Comparison of ENCODE assay signal across 8 mouse cellular contexts in genomic region chr13:49021693-49022092, GRCm38 (mm10). TPM values are rescaled to one million over a fixed set of nuclear protein-coding genes. Genes with fewer than 3 reads are reported as not detected.
A peak's percentile ranks its signal among the peaks of the same experiment; 100 is the strongest.
DNase-seq lines count a peak whose midpoint lies in the region; ATAC-seq and TF ChIP-seq lines count a peak whose summit lies in the region.

No protein-coding gene starts in this region.

- no peaks in the 10 kb centered on the region for H3K9me3 ChIP-seq in intestine, postnatal 0 days (ENCODE audit: control insufficient read depth)
- 0 out of 2 replicates have a peak, but pooled peaks cover 6% of the 10 kb centered on the region for H3K9me3 ChIP-seq in intestine, embryonic 16.5 days (ENCODE audit: control insufficient read depth, low read length)
- H3K9me3 ChIP-seq in forebrain, embryonic 13.5 days (replicated peaks) = peaks cover 8% of the 10 kb centered on the region; the same call in 1 of the 2 replicates
- peaks cover 4% of the 10 kb centered on the region; the same call in 1 of the 2 replicates for H3K9me3 ChIP-seq in midbrain, embryonic 11.5 days (ENCODE audit: control insufficient read depth, low read length)

- TF ChIP-seq POLR2A in liver, adult 2 months (IDR thresholded peaks at IDR 0.05; ENCODE audit: extremely low read depth, insufficient read depth, low read length) = no peak

- TF ChIP-seq CTCF in intestine, postnatal 0 days (IDR thresholded peaks at IDR 0.05; ENCODE audit: low read depth) = peak; percentile 68
- peak; percentile 62; the same call in 1 of the 2 replicates for TF ChIP-seq CTCF in liver, adult 2 months (IDR thresholded peaks at IDR 0.05; ENCODE audit: low read depth, low read length)

- H3K4me3 ChIP-seq in intestine, postnatal 0 days (ENCODE audit: low read depth, low read length) = no peak overlapping the region
- no peak overlapping the region for H3K4me3 ChIP-seq in intestine, embryonic 16.5 days (ENCODE audit: low read length)
- H3K4me3 ChIP-seq in liver, adult 2 months (ENCODE audit: insufficient read depth, low read depth, low read length) = no peak overlapping the region
- no peak overlapping the region for H3K4me3 ChIP-seq in forebrain, embryonic 13.5 days
- H3K4me3 ChIP-seq in midbrain, embryonic 11.5 days (ENCODE audit: low read depth, low read length) = no peak overlapping the region

- no peaks in the 10 kb centered on the region for H3K36me3 ChIP-seq in intestine, postnatal 0 days (ENCODE audit: control insufficient read depth, insufficient read depth)
- no peaks in the 10 kb centered on the region for H3K36me3 ChIP-seq in intestine, embryonic 16.5 days (ENCODE audit: control insufficient read depth, insufficient read depth, low read length)
- H3K36me3 ChIP-seq in liver, adult 2 months (ENCODE audit: control insufficient read depth, insufficient read depth, low read length) = no peaks in the 10 kb centered on the region
- H3K36me3 ChIP-seq in forebrain, embryonic 13.5 days (ENCODE audit: poor library complexity, severe bottlenecking) = no peaks in the 10 kb centered on the region
- no peaks in the 10 kb centered on the region for H3K36me3 ChIP-seq in midbrain, embryonic 11.5 days (ENCODE audit: control insufficient read depth, insufficient read depth, low read length)

- H3K4me1 ChIP-seq in intestine, postnatal 0 days (replicated peaks; ENCODE audit: control insufficient read depth, insufficient read depth, low read length) = no peaks in the 10 kb centered on the region
- H3K4me1 ChIP-seq in intestine, embryonic 16.5 days (ENCODE audit: control insufficient read depth, insufficient read depth, low read length) = peaks cover 6% of the 10 kb centered on the region
- H3K4me1 ChIP-seq in liver, adult 2 months (ENCODE audit: control insufficient read depth, insufficient read depth, low read length) = no peaks in the 10 kb centered on the region
- H3K4me1 ChIP-seq in forebrain, embryonic 13.5 days = peaks cover 16% of the 10 kb centered on the region
- H3K4me1 ChIP-seq in midbrain, embryonic 11.5 days (ENCODE audit: control insufficient read depth, insufficient read depth, low read length) = 0 out of 2 replicates have a peak, but pooled peaks cover 9% of the 10 kb centered on the region

- no peak for ATAC-seq in intestine, postnatal 0 days
- ATAC-seq in intestine, embryonic 16.5 days = no peak
- ATAC-seq in forebrain, embryonic 13.5 days = no peak
- no peak for ATAC-seq in midbrain, embryonic 11.5 days (ENCODE audit: low FRiP score)

- H3K9ac ChIP-seq in intestine, postnatal 0 days (ENCODE audit: low read depth, low read length) = no peak overlapping the region
- H3K9ac ChIP-seq in intestine, embryonic 16.5 days (ENCODE audit: low read depth, low read length) = no peak overlapping the region
- no peak overlapping the region for H3K9ac ChIP-seq in liver, adult 2 months (ENCODE audit: low read depth, low read length)
- H3K9ac ChIP-seq in forebrain, embryonic 13.5 days = no peak overlapping the region
- H3K9ac ChIP-seq in midbrain, embryonic 11.5 days (ENCODE audit: low read length) = no peak overlapping the region

- no peak overlapping the region for H3K27ac ChIP-seq in intestine, postnatal 0 days (ENCODE audit: low read depth, low read length)
- no peak overlapping the region for H3K27ac ChIP-seq in intestine, embryonic 16.5 days (ENCODE audit: low read length)
- H3K27ac ChIP-seq in liver, adult 2 months (replicated peaks; ENCODE audit: insufficient read depth, low read depth, low read length) = no peak overlapping the region
- no peak overlapping the region for H3K27ac ChIP-seq in forebrain, embryonic 13.5 days
- no peak overlapping the region for H3K27ac ChIP-seq in midbrain, embryonic 11.5 days (ENCODE audit: low read depth, low read length)

- H3K27me3 ChIP-seq in intestine, postnatal 0 days (replicated peaks; ENCODE audit: control insufficient read depth, insufficient read depth, low read length) = no peaks in the 10 kb centered on the region
- H3K27me3 ChIP-seq in intestine, embryonic 16.5 days (replicated peaks; ENCODE audit: control insufficient read depth, insufficient read depth, low read length) = no peaks in the 10 kb centered on the region
- no peaks in the 10 kb centered on the region for H3K27me3 ChIP-seq in liver, adult 2 months (ENCODE audit: control insufficient read depth, insufficient read depth, low read length)
- H3K27me3 ChIP-seq in forebrain, embryonic 13.5 days = no peaks in the 10 kb centered on the region
- H3K27me3 ChIP-seq in midbrain, embryonic 11.5 days (ENCODE audit: control insufficient read depth, insufficient read depth, low read length) = no peaks in the 10 kb centered on the region

- WGBS in intestine, postnatal 0 days = 63% methylated on average over 3 of the region's 3 CpGs
- WGBS in intestine, embryonic 16.5 days = 63% methylated on average over 3 of the region's 3 CpGs
- 70% methylated on average over 3 of the region's 3 CpGs for whole genome bisulfite sequencing in liver, adult 2 months
- 65% methylated on average over 3 of the region's 3 CpGs for WGBS in forebrain, embryonic 13.5 days
- 67% methylated on average over 3 of the region's 3 CpGs for WGBS in midbrain, embryonic 11.5 days

- DNase-seq in ES-CJ7 (ENCODE audit: low read depth, low spot score) = peak; percentile 80
- DNase-seq in adrenal gland, postnatal 14 days = peak; percentile 66
- peak; percentile 23 for DNase-seq in liver, adult 2 months (ENCODE audit: extremely low read depth, low read depth, low spot score)
- peak; percentile 32 to 59 for DNase-seq in spleen, postnatal 36 days (ENCODE audit: low spot score in 2 of 2)
- no peak for DNase-seq in midbrain, embryonic 11.5 days (ENCODE audit: low spot score, missing footprints)

- no peaks in the 10 kb centered on the region for H3K79me2 ChIP-seq in liver, adult 2 months (ENCODE audit: control insufficient read depth, insufficient read depth, low read length)

- H3K4me2 ChIP-seq in intestine, postnatal 0 days (replicated peaks; ENCODE audit: low read depth) = no peak overlapping the region
- H3K4me2 ChIP-seq in intestine, embryonic 16.5 days (ENCODE audit: low read depth, low read length) = no peak overlapping the region
- no peak overlapping the region for H3K4me2 ChIP-seq in forebrain, embryonic 13.5 days
- H3K4me2 ChIP-seq in midbrain, embryonic 11.5 days = no peak overlapping the region

RNA-seq across cellular contexts. Expression of gene Fam120a, which starts 53.9 kb away (rescaled TPM):
- 24.2 and 25.9 TPM in 2 replicates for polyA plus RNA-seq in intestine, postnatal 0 days (2015; fragmentation: Nextera tagmentation; extraction: Ambion mirVana)
- 25.7 and 26.0 TPM in 2 replicates for polyA plus RNA-seq in intestine, embryonic 16.5 days (2015; fragmentation: Nextera tagmentation; extraction: Ambion mirVana)
- total RNA-seq in adrenal gland, postnatal 14 days (2021) = 164 and 165 TPM in 2 replicates
- total RNA-seq in liver, adult 2 months (2014; rRNA removed) = 45.1 and 59.3 TPM in 2 replicates
- 40.1 and 40.6 TPM in 2 replicates for polyA plus RNA-seq in liver, adult 2 months (2012; rRNA removed)
- 16.0 and 16.3 TPM in 2 replicates for polyA plus RNA-seq in forebrain, embryonic 13.5 days (2015; fragmentation: Nextera tagmentation; extraction: Ambion mirVana)
- polyA plus RNA-seq in midbrain, embryonic 11.5 days (2014; fragmentation: Nextera tagmentation; extraction: Ambion mirVana) = 17.1 and 19.3 TPM in 2 replicates
